Mouse (Mus musculus): ENCODE data around the gene Natd1. TPM values are rescaled to one million over a fixed set of nuclear protein-coding genes. Genes with fewer than 3 reads are reported as not detected.

The Natd1 gene
- polyA plus RNA-seq, 1 experiment, result 9.1 TPM

DNA sequence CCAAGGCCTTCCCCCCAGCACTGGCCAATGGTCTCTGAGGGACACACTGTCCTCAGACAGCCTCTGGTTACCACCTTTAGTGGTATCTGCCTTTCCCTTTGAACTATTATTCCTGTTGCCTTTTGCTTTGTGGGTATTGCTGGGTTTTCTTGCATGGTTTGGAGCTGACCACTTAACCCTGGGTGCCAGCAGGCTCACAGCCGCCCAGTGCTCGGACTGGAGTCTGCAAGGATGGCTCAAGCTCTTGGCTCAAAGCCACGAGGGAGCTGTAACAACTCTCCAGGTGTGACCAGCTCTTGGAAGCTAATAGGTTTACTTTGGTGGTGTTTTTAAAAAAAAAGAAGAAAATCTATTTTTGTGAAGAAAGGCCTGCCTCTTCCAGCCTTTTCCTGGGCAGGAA, 37.8 kb upstream of the Natd1 start:
- H3K27ac ChIP-seq (ENCODE audit: control insufficient read depth, insufficient read depth, low read depth, low read length, poor library complexity), result no peak overlapping the region
- TF ChIP-seq POLR2A (IDR thresholded peaks at IDR 0.05; ENCODE audit: borderline replicate concordance, control insufficient read depth, low read depth, low read length) (no peak), CTCF (IDR thresholded peaks at IDR 0.05; ENCODE audit: control insufficient read depth, insufficient read depth, low read length) (no peak)
- 85% methylated on average over 3 of the region's 3 CpGs for WGBS
- no peaks in the 10 kb centered on the region for H3K4me1 ChIP-seq (ENCODE audit: control insufficient read depth, insufficient read depth, low read length)
- no peak overlapping the region for H3K4me3 ChIP-seq (replicated peaks; ENCODE audit: control insufficient read depth, low read depth, low read length)

DNA sequence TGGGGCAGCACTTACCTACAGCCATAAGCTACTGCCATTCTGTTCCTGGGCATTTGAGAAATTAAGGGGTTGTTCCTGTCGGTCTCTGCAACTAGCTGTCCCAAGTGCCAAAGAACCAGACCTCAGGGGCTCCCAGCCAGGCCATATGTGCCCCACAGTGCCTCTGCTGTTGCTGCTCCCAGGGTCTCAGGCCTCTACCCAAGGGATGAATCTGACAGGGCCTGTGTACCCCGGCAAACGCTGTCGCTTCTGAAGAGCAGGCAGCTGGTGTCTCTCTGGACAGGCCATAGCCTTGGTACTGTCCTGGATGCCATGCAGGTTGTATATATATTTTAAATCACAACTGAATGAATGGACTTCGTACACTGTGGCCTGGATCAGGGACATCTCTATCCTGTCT, 37.3 kb upstream of the Natd1 start:
- Histone ChIP-seq H3K27ac (ENCODE audit: control insufficient read depth, insufficient read depth, low read depth, low read length, poor library complexity) (no peak overlapping the region), H3K4me3 (replicated peaks; ENCODE audit: control insufficient read depth, low read depth, low read length) (no peak overlapping the region), H3K4me1 (ENCODE audit: control insufficient read depth, insufficient read depth, low read length) (no peaks in the 10 kb centered on the region)
- whole genome bisulfite sequencing, result 94% methylated on average over 5 of the region's 5 CpGs
- TF ChIP-seq POLR2A (IDR thresholded peaks at IDR 0.05; ENCODE audit: borderline replicate concordance, control insufficient read depth, low read depth, low read length) (no peak), CTCF (IDR thresholded peaks at IDR 0.05; ENCODE audit: control insufficient read depth, insufficient read depth, low read length) (no peak)

DNA sequence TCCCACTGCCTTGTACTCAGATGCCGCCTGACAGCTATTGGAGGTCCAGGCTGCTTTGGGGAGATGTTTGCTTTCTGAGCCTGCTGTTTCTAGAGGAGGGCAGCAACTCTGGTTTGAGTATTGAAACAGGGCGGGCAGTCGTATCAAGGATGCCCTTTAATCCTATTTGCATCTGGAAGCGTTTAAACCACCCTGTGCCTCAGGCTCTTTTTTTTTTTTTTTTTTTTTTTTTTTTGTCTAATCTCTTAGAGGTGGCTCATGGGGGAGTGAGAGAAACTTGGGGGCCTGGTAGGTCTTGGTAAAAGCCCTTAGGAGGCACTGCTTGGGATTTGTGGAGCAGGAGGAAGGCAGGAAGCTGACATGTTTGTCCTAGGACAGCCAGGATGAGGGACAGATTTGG, 30.5 kb upstream of the Natd1 start:
- Histone ChIP-seq H3K4me3 (replicated peaks; ENCODE audit: control insufficient read depth, low read depth, low read length) (no peak overlapping the region), H3K27ac (ENCODE audit: control insufficient read depth, insufficient read depth, low read depth, low read length, poor library complexity) (no peak overlapping the region), H3K4me1 (ENCODE audit: control insufficient read depth, insufficient read depth, low read length) (no peaks in the 10 kb centered on the region)
- TF ChIP-seq CTCF (IDR thresholded peaks at IDR 0.05; ENCODE audit: control insufficient read depth, insufficient read depth, low read length) (no peak), POLR2A (IDR thresholded peaks at IDR 0.05; ENCODE audit: borderline replicate concordance, control insufficient read depth, low read depth, low read length) (no peak)
- 83% methylated on average over 4 of the region's 4 CpGs for WGBS

DNA sequence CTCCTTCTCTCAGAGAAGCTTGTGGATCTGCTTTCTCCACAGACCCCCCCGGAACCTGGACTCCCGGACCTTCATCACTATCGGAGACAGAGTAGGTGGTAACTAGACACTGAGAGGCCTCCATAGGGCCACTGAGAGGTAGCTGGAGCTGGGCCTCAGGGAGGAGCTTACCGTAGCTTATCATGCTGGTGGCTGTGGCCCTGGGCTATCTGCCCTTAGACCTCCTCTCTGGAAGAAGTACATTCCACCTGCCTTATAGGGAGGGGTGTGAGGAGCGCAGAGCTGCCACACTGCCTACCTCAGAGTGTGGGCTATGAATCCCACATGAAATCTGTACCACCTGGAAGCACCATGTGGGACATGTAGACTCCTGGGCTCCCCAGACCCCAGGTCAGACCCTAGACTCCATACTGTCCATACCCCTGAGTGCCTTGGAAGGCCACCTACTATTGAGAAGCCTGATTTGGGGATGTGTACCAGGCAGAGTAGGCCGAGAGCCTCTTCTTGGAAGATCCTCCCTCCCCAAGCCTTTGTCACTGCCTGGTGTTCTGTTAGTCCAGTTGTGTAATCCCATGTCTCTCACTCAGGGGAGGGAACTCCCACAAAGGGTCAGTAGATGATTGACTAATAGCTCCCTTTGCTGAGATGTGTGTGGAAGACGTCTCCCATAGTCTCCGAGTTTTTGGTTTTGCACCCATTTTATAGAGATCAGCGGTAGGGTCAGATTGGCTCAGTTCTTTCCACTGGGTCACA, 27.9 kb upstream of the Natd1 start:
- H3K27ac ChIP-seq (ENCODE audit: control insufficient read depth, insufficient read depth, low read depth, low read length, poor library complexity), result no peak overlapping the region
- TF ChIP-seq CTCF (IDR thresholded peaks at IDR 0.05; ENCODE audit: control insufficient read depth, insufficient read depth, low read length), result no peak
- no peak for TF ChIP-seq POLR2A (IDR thresholded peaks at IDR 0.05; ENCODE audit: borderline replicate concordance, control insufficient read depth, low read depth, low read length)
- H3K4me1 ChIP-seq (ENCODE audit: control insufficient read depth, insufficient read depth, low read length), result no peaks in the 10 kb centered on the region
- 80% methylated on average over 9 of the region's 9 CpGs for WGBS
- H3K4me3 ChIP-seq (replicated peaks; ENCODE audit: control insufficient read depth, low read depth, low read length), result no peak overlapping the region

DNA sequence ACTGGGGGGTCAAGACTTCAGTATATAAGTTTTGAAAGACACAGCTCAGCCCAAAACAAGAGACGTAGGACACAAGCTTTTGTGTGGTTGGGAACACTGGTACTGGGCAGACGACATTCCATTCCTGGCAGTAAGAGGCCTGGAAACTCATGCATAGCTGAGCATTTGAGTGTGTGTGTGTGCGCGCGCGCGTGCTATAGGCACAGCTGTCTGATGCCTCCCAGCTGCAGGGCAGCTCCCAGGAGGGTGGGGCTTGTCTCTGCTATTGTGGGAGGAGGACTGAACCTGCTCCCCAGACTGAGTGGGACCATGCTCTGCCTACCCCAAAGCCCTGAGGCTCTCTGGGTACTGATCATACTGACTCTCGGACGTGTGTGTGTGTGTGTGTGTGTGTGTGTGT, 26.8 kb upstream of the Natd1 start:
- WGBS, result 93% methylated on average over 9 of the region's 9 CpGs
- Histone ChIP-seq H3K27ac (ENCODE audit: control insufficient read depth, insufficient read depth, low read depth, low read length, poor library complexity) (no peak overlapping the region), H3K4me1 (ENCODE audit: control insufficient read depth, insufficient read depth, low read length) (peaks cover 3% of the 10 kb centered on the region; the same call in 1 of the 2 replicates)

DNA sequence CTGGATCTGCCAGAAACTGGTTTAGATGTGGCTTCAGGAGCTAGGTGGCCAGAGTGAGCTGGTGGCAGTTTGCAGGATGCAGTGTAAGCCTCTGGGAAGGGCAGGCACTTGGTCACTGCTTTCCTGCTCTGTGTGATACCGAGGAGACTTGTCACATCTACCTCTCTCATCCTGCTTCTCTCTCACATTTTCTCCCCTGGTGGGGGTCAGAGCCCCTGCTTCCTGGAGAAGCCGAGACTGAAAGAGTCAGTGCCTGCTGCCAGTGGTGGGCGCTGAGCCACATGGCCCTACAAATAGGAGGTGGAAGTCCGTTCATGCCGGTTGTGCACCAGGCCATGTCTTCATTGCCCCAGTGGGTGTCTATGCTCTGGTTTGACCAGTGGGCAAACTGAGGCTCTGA, 26.0 kb upstream of the Natd1 start:
- 95% methylated on average over 5 of the region's 5 CpGs for WGBS
- Histone ChIP-seq H3K4me3 (replicated peaks; ENCODE audit: control insufficient read depth, low read depth, low read length) (no peak overlapping the region), H3K27ac (ENCODE audit: control insufficient read depth, insufficient read depth, low read depth, low read length, poor library complexity) (no peak overlapping the region), H3K4me1 (ENCODE audit: control insufficient read depth, insufficient read depth, low read length) (peaks cover 3% of the 10 kb centered on the region; the same call in 1 of the 2 replicates)
- no peak for TF ChIP-seq CTCF (IDR thresholded peaks at IDR 0.05; ENCODE audit: control insufficient read depth, insufficient read depth, low read length)
- no peak for TF ChIP-seq POLR2A (IDR thresholded peaks at IDR 0.05; ENCODE audit: borderline replicate concordance, control insufficient read depth, low read depth, low read length)

More for the DNA sequence above, 26.8 kb upstream of the Natd1 start:
- no peak overlapping the region for H3K4me3 ChIP-seq (replicated peaks; ENCODE audit: control insufficient read depth, low read depth, low read length)
- TF ChIP-seq POLR2A (IDR thresholded peaks at IDR 0.05; ENCODE audit: borderline replicate concordance, control insufficient read depth, low read depth, low read length), result no peak
- TF ChIP-seq CTCF (IDR thresholded peaks at IDR 0.05; ENCODE audit: control insufficient read depth, insufficient read depth, low read length), result no peak

DNA sequence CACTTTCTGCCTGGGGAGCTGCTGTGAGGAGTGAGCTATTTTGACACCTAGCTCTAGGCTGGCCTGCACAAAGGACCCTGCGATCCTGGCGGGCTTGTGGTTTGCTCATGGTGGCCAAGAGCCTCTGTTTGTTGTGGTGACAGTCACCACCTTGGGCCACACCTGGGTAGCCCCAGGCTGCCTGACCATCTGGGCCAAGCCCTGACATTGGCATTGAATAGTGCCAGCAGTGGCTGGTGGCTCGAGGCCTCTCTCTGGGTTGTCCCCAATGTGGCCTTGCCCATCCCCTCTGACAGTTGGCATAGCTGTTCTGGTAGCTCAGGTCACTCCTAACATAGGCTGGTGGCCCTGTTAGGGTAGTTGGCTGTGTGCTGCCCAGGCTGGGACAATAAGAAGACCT, 24.9 kb upstream of the Natd1 start:
- no peak for TF ChIP-seq POLR2A (IDR thresholded peaks at IDR 0.05; ENCODE audit: borderline replicate concordance, control insufficient read depth, low read depth, low read length)
- no peak for TF ChIP-seq CTCF (IDR thresholded peaks at IDR 0.05; ENCODE audit: control insufficient read depth, insufficient read depth, low read length)
- WGBS, result 84% methylated on average over 3 of the region's 3 CpGs
- H3K27ac ChIP-seq (ENCODE audit: control insufficient read depth, insufficient read depth, low read depth, low read length, poor library complexity), result no peak overlapping the region

DNA sequence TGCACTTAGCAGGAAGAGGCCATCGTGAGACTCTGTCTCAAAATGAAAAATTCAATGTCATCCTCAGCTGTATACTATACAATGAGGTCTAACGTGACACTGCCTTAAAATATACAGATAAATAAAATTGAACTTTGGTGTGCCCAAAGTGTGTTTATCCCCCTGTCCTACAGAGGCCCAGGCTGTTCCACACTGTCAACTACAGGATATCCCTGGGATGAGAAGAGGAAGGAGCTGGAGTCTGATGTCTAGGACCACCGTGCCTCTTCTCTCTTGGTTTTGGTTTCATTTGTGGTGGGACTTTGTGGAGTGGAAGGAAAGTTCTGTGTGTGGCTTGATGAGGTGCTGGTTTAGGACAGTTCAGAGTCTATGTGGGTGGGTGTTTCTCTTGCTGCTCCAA, 23.1 kb upstream of the Natd1 start:
- TF ChIP-seq CTCF (IDR thresholded peaks at IDR 0.05; ENCODE audit: control insufficient read depth, insufficient read depth, low read length) (no peak), POLR2A (IDR thresholded peaks at IDR 0.05; ENCODE audit: borderline replicate concordance, control insufficient read depth, low read depth, low read length) (no peak)
- Histone ChIP-seq H3K27ac (ENCODE audit: control insufficient read depth, insufficient read depth, low read depth, low read length, poor library complexity) (no peak overlapping the region), H3K4me1 (ENCODE audit: control insufficient read depth, insufficient read depth, low read length) (peaks cover 13% of the 10 kb centered on the region), H3K4me3 (replicated peaks; ENCODE audit: control insufficient read depth, low read depth, low read length) (no peak overlapping the region)
- WGBS, result 22% methylated on average over 3 of the region's 3 CpGs

More for the DNA sequence above, 24.9 kb upstream of the Natd1 start:
- H3K4me1 ChIP-seq (ENCODE audit: control insufficient read depth, insufficient read depth, low read length), result peaks cover 7% of the 10 kb centered on the region
- H3K4me3 ChIP-seq (replicated peaks; ENCODE audit: control insufficient read depth, low read depth, low read length), result no peak overlapping the region

All from bone marrow, adult 2 months (tissue).